Mouse (Mus musculus): Measurements from ENCODE around the gene Plcb1.

Plcb1 gene

GRCm38 (mm10) chr2:134838888-134839287 is 53.0 kb downstream of the Plcb1 start:
- no peak for DNase-seq

- DNase-seq = no peak
These were observed 57.0 kb downstream of the Plcb1 start for GRCm38 (mm10) chr2:134842883-134843282.

- no peak for DNase-seq
These were observed 58.7 kb downstream of the Plcb1 start for GRCm38 (mm10) chr2:134844391-134845238.

GRCm38 (mm10) chr2:134845239-134845738 is 59.4 kb downstream of the Plcb1 start:
- no peak for DNase-seq

GRCm38 (mm10) chr2:134846555-134846954 is 60.7 kb downstream of the Plcb1 start:
- no peak for DNase-seq

GRCm38 (mm10) chr2:134851189-134852171 is 65.6 kb downstream of the Plcb1 start:
- DNase-seq = no peak

GRCm38 (mm10) chr2:134856239-134856638 is 70.4 kb downstream of the Plcb1 start:
- no peak for DNase-seq

- DNase-seq = no peak
These were observed 70.8 kb downstream of the Plcb1 start for GRCm38 (mm10) chr2:134856691-134857090.

- peak; percentile 73 for DNase-seq
These were observed 79.2 kb downstream of the Plcb1 start for GRCm38 (mm10) chr2:134864985-134865645.

GRCm38 (mm10) chr2:134867381-134867780 is 81.5 kb downstream of the Plcb1 start:
- DNase-seq = no peak

- DNase-seq = peak; percentile 8
These were observed 86.0 kb downstream of the Plcb1 start for GRCm38 (mm10) chr2:134871692-134872489.

GRCm38 (mm10) chr2:134872490-134872781 is 86.6 kb downstream of the Plcb1 start:
- peak; percentile 40 for DNase-seq

GRCm38 (mm10) chr2:134877148-134877547 is 91.3 kb downstream of the Plcb1 start:
- DNase-seq = no peak

GRCm38 (mm10) chr2:134891207-134891606 is 105.3 kb downstream of the Plcb1 start:
- no peak for DNase-seq

GRCm38 (mm10) chr2:134894776-134895175 is 108.9 kb downstream of the Plcb1 start:
- no peak for DNase-seq

- DNase-seq = no peak
These were observed 110.3 kb downstream of the Plcb1 start for GRCm38 (mm10) chr2:134896196-134896595.

GRCm38 (mm10) chr2:134897083-134897482 is 111.2 kb downstream of the Plcb1 start:
- DNase-seq = no peak

- no peak for DNase-seq
These were observed 115.7 kb downstream of the Plcb1 start for GRCm38 (mm10) chr2:134901521-134901920.

- no peak for DNase-seq
These were observed 125.0 kb downstream of the Plcb1 start for GRCm38 (mm10) chr2:134910882-134911281.

GRCm38 (mm10) chr2:134911360-134911759 is 125.5 kb downstream of the Plcb1 start:
- no peak for DNase-seq

- DNase-seq = no peak
These were observed 126.7 kb downstream of the Plcb1 start for GRCm38 (mm10) chr2:134912616-134913015.

- no peak for DNase-seq
These were observed 127.7 kb downstream of the Plcb1 start for GRCm38 (mm10) chr2:134913542-134913941.

Measured in lung, postnatal 10 days (tissue).